Mouse (Mus musculus) liver, embryonic 15.5 days (tissue): ENCODE results near the gene Esrrg. TPM values are rescaled to one million over a fixed set of nuclear protein-coding genes. Genes with fewer than 3 reads are reported as not detected.

Source experiments
- ATAC-seq: fragments of 200-750 bp; cut with Nextera tagmentation; 2 replicates; pipeline ENCODE4 v1.8.0; 2017; ENCODE audit warnings: moderate number of reproducible peaks, mild to moderate bottlenecking, moderate library complexity; ENCODE audit not compliant: insufficient read depth
- H3K27ac ChIP-seq: fragments of 300-500 bp; sonication (generic); replicated peaks from 2 replicates; pipeline ENCODE4 v1.5.1; 2015; ENCODE audit warnings: mild to moderate bottlenecking, inconsistent platforms
- H3K27me3 ChIP-seq: fragments of 300-500 bp; sonication (generic); 2 replicates; pipeline ENCODE4 v1.6.1; 2015; ENCODE audit warnings: mild to moderate bottlenecking, inconsistent platforms
- H3K36me3 ChIP-seq: fragments of 300-500 bp; sonication (generic); replicated peaks from 2 replicates; pipeline ENCODE4 v1.6.1; 2015; ENCODE audit warnings: moderate library complexity, mild to moderate bottlenecking, inconsistent platforms
- H3K4me1 ChIP-seq: fragments of 300-500 bp; sonication (generic); replicated peaks from 2 replicates; pipeline ENCODE4 v1.6.1; 2015; ENCODE audit warnings: inconsistent platforms
- H3K4me2 ChIP-seq: fragments of 300-500 bp; sonication (generic); 2 replicates; pipeline ENCODE4 v1.6.1; 2015; ENCODE audit warnings: moderate library complexity, mild to moderate bottlenecking, inconsistent platforms
- H3K4me3 ChIP-seq: fragments of 300-500 bp; sonication (generic); replicated peaks from 2 replicates; pipeline ENCODE4 v1.5.1; 2015; ENCODE audit warnings: mild to moderate bottlenecking, inconsistent platforms
- H3K9ac ChIP-seq: fragments of 300-500 bp; sonication (generic); 2 replicates; pipeline ENCODE4 v1.6.1; 2015; ENCODE audit warnings: moderate library complexity, mild to moderate bottlenecking, inconsistent platforms
- H3K9me3 ChIP-seq: fragments of 300-500 bp; sonication (generic); replicated peaks from 2 replicates; pipeline ENCODE4 v1.6.1; 2016; ENCODE audit warnings: inconsistent platforms
- WGBS: fragments of 180-500 bp; shearing (Covaris S2); methylation state at CpG from one replicate; pipeline ENCODE4 v1.1.7; 2015; ENCODE audit warnings: mixed read lengths; ENCODE audit not compliant: insufficient replicate concordance; 5-methylcytosine and 5-hydroxymethylcytosine counted together
- polyA plus RNA-seq: library from polyadenylated mRNA; unstranded; fragments of >200 nt; fragmentation: Nextera tagmentation; extraction: Ambion mirVana; gene quantifications from 2 replicates; pipeline ENCODE4 v1.2.1, GENCODE M21; 2015

Gene Esrrg
- polyA plus RNA-seq, 1 experiment from 2014 or later = 0.22 TPM

DNA sequence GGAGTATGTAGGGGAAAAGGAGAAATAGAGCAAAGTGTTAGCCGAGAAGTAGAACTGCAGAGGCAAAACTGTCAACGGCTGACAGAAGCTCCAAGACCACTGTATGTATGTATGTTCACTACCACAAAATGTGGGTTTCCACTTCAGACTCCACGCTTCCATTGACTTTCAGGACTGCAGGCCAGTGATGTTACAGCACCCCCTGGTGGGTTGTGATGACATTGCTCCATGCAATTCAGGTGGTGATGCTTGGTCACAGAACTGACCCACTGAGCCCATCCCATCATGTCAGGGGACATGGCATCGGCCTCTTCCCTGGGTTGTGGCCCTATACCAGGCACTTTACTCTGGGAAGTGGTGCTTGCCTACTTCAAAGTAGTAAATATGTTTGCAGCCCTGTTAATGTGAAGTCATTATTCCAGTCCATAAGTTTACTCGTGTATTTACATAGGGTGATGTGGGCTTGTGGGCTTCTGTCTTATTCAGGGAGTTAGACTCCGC, 517.0 kb downstream of the Esrrg start:
- no peaks in the 10 kb centered on the region for H3K27me3 ChIP-seq
- 64% methylated on average over 6 of the region's 6 CpGs for WGBS
- ATAC-seq = no peak
- H3K27ac ChIP-seq = no peak overlapping the region
- H3K4me1 ChIP-seq = no peaks in the 10 kb centered on the region
- no peaks in the 10 kb centered on the region for H3K9me3 ChIP-seq
- no peak overlapping the region for H3K4me2 ChIP-seq
- no peaks in the 10 kb centered on the region for H3K36me3 ChIP-seq
- no peak overlapping the region for H3K4me3 ChIP-seq
- no peak overlapping the region for H3K9ac ChIP-seq

DNA sequence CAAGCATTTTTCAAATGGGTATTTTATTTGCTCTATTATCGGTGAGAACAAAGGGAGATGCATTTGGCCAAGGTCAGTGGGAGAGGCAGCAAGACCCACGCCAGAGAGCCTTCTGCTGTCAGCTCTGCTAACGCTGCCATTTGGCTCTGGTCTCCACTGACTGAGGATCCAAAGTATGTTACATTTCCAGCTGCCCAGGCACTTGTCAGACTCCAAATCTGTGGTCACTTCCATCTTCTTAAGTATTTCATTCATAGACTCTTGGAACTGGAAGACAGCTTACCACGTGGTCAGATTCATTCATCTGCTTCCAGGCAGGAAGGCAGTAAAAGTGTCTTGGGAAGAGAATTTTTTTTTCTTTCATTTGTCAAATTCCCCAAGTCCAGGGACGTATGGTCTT, 527.5 kb downstream of the Esrrg start:
- no peak overlapping the region for H3K27ac ChIP-seq
- WGBS = 46% methylated on average over 5 of the region's 5 CpGs
- H3K36me3 ChIP-seq = no peaks in the 10 kb centered on the region
- ATAC-seq = no peak
- no peaks in the 10 kb centered on the region for H3K27me3 ChIP-seq
- H3K9ac ChIP-seq = no peak overlapping the region
- H3K4me1 ChIP-seq = no peaks in the 10 kb centered on the region
- H3K9me3 ChIP-seq = no peaks in the 10 kb centered on the region
- no peak overlapping the region for H3K4me2 ChIP-seq
- no peak overlapping the region for H3K4me3 ChIP-seq

DNA sequence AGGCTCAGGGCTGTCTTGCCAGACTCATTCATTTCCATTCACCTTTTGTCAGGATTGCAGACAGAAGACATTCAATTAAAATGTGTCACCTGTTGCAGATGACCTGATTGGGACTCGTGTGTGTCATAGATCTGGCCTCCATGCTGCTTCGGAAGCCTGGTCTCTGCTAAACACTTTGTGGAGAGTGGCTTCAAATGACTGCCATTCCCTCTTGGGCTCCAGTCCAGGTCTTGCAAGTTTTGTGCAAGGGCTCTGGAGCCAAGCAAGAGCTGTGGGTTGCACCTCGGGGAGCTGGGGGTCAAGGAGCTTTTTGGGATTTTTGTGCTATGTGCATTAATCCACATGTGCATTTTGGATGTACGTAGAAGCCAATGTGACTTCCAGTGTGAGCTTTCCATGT, 530.9 kb downstream of the Esrrg start:
- no peaks in the 10 kb centered on the region for H3K9me3 ChIP-seq
- no peak overlapping the region for H3K4me2 ChIP-seq
- H3K27ac ChIP-seq = no peak overlapping the region
- H3K36me3 ChIP-seq = no peaks in the 10 kb centered on the region
- no peaks in the 10 kb centered on the region for H3K4me1 ChIP-seq
- ATAC-seq = no peak
- H3K4me3 ChIP-seq = no peak overlapping the region
- 55% methylated on average over 4 of the region's 4 CpGs for WGBS
- no peaks in the 10 kb centered on the region for H3K27me3 ChIP-seq
- H3K9ac ChIP-seq = no peak overlapping the region

DNA sequence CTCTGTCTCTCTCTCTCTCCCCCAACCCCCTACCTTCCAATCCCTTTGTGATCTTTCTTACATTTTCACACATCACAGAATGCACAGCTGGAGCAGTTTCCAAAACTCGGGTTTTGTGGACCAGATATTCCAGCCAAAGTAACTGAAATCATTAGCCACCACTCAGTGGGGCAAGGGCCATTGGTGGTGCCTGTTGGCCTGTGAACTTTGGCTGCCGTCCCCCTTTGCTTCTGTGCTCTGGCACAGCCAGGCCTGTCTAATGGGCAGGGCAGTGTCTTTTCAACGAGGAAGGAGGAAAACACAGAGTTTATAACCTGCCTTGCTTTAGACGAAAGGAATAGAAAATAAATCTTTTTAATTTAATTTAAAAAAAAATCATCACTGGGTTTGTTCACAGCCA, 531.6 kb downstream of the Esrrg start:
- 46% methylated on average over 4 of the region's 4 CpGs for WGBS

DNA sequence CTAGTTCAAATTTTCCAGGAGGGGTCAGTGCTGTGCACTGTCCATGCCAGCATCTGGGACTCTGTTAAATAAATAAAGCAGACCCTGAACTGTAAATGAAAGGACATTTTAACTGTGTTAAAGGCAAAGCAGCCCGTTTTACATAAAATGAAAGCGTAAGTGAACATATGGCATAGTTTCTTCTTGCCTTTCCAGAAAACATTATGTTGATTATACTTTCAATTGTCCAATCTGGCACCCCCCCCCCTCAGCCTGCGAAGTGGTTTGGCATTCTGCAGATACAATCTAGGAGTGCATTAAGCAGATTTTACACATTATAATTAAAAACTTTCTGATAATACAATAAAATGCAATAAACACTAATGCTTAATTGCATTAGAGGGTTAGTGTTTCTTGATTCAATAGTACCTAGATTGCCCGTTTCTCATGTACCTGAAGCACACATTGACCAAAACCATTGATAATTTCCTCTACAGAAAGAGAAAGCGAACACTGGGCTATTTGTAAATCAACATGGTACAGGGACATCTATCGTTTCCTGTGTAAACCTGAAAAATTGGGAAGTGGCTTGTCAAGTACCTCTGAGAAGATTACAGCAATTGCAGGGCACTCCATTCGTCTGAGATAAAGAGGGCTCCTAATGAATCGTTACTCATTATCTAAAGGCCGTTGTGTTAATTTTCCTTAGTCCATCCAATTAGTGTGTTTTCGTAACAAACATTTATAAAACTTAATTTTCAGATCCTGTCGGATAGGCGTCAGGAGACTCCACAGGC, 539.0 kb downstream of the Esrrg start:
- H3K9me3 ChIP-seq = no peaks in the 10 kb centered on the region
- no peak overlapping the region for H3K9ac ChIP-seq
- H3K27ac ChIP-seq = no peak overlapping the region
- no peak for ATAC-seq
- no peaks in the 10 kb centered on the region for H3K27me3 ChIP-seq
- no peaks in the 10 kb centered on the region for H3K4me1 ChIP-seq
- 43% methylated on average over 12 of the region's 12 CpGs for WGBS
- H3K4me2 ChIP-seq = no peak overlapping the region
- H3K4me3 ChIP-seq = no peak overlapping the region
- no peaks in the 10 kb centered on the region for H3K36me3 ChIP-seq

More for the DNA sequence above, 531.6 kb downstream of the Esrrg start:
- Histone ChIP-seq H3K27me3 (no peaks in the 10 kb centered on the region), H3K4me2 (no peak overlapping the region), H3K4me3 (no peak overlapping the region), H3K4me1 (no peaks in the 10 kb centered on the region), H3K9me3 (no peaks in the 10 kb centered on the region), H3K36me3 (no peaks in the 10 kb centered on the region), H3K9ac (no peak overlapping the region), H3K27ac (no peak overlapping the region)
- ATAC-seq = no peak

DNA sequence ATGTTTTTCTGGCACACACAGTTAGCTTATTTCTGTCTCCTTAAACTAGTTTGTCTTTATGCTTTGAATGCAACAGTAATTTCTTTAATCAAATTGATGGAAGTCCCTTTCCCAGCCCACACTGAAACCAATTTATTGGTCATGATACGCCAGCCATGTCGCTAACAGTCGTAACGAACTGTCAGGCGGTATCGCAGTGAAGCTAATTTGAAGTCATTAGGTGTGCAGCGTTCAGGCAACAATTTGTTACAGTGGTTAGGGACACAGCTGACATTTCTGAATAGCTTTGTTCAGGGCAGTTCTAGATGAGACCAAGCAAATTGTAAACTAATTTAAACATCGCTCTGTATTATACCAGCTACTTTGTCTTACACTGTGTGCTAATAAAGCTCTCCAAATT, 542.5 kb downstream of the Esrrg start:
- Histone ChIP-seq H3K4me3 (no peak overlapping the region), H3K36me3 (no peaks in the 10 kb centered on the region), H3K4me2 (no peak overlapping the region), H3K27me3 (no peaks in the 10 kb centered on the region), H3K4me1 (0 out of 2 replicates have a peak, but pooled peaks cover 4% of the 10 kb centered on the region), H3K9me3 (no peaks in the 10 kb centered on the region), H3K27ac (no peak overlapping the region), H3K9ac (no peak overlapping the region)
- WGBS = 85% methylated on average over 8 of the region's 8 CpGs
- ATAC-seq = no peak

DNA sequence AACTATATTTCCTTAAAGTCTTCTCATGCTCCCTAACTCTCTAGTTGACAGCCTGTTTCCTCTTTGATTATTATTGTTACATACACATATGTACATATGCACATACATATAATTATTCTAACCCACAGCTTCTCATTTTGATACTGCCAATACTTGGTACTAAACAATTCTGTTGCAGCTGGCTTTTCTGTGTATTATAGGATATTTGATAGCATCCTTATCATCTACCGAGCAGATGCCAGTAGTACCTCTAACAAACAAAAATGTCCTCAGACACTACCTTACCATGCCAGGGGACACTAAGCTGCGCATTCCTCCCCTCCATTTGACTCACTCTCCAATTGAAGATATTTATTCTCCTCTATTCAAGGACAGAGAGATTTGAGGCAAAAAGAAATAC, 543.4 kb downstream of the Esrrg start:
- 66% methylated on average over 2 of the region's 2 CpGs for WGBS

DNA sequence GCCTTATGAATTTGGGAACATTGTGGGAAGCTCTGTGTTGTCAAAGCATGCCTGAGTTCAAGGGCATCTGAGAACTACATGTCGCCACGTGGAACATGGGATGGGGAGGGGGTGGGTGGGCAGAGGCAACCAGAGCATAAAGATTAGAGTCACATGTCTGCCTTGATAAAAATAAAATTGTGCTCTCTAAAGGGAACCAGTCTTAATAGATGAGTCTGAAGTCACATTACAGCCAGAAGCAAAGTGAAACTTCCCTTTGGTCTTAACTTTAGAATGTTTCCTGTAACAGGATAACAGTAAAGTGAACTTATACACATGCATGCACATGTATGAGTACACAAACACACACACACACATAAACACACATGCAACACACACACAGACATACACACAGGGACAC, 545.1 kb downstream of the Esrrg start:
- no peak overlapping the region for H3K4me2 ChIP-seq

More for the DNA sequence above, 543.4 kb downstream of the Esrrg start:
- H3K4me2 ChIP-seq = no peak overlapping the region
- H3K27ac ChIP-seq = no peak overlapping the region
- H3K4me3 ChIP-seq = no peak overlapping the region
- 0 out of 2 replicates have a peak, but pooled peaks cover 4% of the 10 kb centered on the region for H3K4me1 ChIP-seq
- H3K9ac ChIP-seq = no peak overlapping the region
- H3K36me3 ChIP-seq = no peaks in the 10 kb centered on the region
- H3K27me3 ChIP-seq = no peaks in the 10 kb centered on the region
- H3K9me3 ChIP-seq = no peaks in the 10 kb centered on the region
- ATAC-seq = no peak

DNA sequence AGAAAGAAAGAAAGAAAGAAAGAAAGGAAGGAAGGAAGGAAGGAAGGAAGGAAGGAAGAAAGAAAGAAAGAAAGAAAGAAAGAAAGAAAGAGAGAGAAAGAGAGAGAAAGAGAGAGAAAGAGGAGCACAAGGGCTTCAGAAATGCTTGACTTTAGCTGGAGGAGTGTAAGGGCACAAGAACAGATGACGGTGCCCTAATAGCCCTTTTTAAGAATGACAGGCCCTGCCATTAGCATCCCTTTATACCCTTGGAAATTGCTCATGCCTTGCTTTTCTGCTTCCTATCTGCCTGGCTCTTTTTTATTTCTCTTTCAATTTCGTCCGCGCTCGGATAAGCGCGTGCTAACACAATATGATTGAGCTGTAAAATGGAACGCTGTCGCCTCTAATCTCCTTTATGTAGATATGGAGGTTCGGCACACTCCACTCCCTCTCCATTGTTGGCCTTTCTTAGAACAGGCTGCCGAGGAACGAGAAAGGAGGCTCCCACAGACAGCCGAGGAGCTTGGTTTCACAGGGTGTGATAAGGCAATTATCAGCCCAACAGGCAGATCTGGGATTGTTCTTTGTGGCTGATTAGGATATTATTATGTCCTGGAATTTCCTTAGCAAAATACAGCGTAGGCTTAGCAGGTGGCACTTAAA, 546.0 kb downstream of the Esrrg start:
- no peaks in the 10 kb centered on the region for H3K36me3 ChIP-seq
- peak overlapping the region; percentile 27; the same call in 1 of the 2 replicates for H3K4me2 ChIP-seq
- H3K9ac ChIP-seq = no peak overlapping the region
- no peaks in the 10 kb centered on the region for H3K9me3 ChIP-seq
- H3K4me3 ChIP-seq = no peak overlapping the region
- WGBS = 50% methylated on average over 14 of the region's 14 CpGs
- ATAC-seq = no peak
- no peak overlapping the region for H3K27ac ChIP-seq
- no peaks in the 10 kb centered on the region for H3K27me3 ChIP-seq
- H3K4me1 ChIP-seq = 0 out of 2 replicates have a peak, but pooled peaks cover 4% of the 10 kb centered on the region

More for the DNA sequence above, 545.1 kb downstream of the Esrrg start:
- Histone ChIP-seq H3K4me3 (no peak overlapping the region), H3K4me1 (0 out of 2 replicates have a peak, but pooled peaks cover 4% of the 10 kb centered on the region), H3K9me3 (no peaks in the 10 kb centered on the region), H3K36me3 (no peaks in the 10 kb centered on the region), H3K27ac (no peak overlapping the region), H3K9ac (no peak overlapping the region), H3K27me3 (no peaks in the 10 kb centered on the region)
- ATAC-seq = no peak
- 48% methylated on average over 2 of the region's 2 CpGs for WGBS

DNA sequence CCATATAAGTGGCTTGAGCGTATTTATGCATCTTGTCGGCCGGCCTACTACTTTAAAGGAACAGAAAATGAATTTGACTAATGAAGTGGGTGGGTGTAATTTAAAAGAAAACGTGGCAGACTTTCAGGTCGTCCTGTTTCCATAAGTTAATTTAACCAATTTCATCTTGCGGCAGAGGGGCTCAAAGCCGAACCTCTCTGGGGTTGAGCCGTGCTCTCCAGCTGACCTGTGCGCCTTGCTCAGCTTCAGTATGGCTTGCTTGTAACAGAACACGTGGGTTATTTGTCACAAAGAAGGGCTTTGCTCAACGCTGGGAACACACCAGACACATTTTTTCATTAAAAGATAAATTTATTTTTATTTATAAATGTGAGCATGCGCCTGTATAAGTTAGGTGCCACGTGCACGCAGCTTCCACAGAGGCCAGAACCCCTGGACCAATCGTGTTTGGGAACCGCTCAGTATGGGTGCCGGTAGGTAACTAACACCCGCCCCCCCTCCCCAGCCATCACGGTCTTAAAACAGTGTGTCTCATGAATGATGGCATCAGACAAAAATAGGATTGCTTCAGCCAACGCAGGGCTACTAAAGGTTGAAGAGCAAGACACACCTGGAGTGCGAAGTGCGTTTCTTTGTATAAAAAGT, 546.7 kb downstream of the Esrrg start:
- Histone ChIP-seq H3K27ac (no peak overlapping the region), H3K4me2 (0 out of 2 replicates have a peak overlapping the region, but pooled peaks have one; percentile 27), H3K4me3 (no peak overlapping the region), H3K4me1 (0 out of 2 replicates have a peak, but pooled peaks cover 4% of the 10 kb centered on the region), H3K9ac (no peak overlapping the region), H3K27me3 (no peaks in the 10 kb centered on the region), H3K9me3 (no peaks in the 10 kb centered on the region), H3K36me3 (no peaks in the 10 kb centered on the region)
- no peak for ATAC-seq
- WGBS = 75% methylated on average over 22 of the region's 22 CpGs

DNA sequence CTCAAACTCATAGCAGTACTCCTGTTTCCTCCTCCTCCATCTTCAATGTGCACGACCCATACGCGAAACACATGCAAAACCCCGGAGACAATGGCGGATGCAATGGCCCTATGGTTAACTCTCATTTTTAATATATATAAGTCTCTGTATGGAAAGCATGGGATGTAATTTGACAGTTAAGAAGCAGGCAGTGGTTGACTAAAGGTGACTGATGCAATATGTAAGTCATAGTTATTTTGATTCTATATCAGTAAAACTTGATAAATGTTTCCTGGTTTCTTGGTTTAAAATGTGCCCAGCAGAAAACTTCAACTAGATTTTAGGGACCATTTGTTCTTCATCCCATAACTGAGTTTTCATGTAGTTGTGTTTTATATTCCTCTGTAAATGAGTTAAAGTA, 547.9 kb downstream of the Esrrg start:
- H3K27ac ChIP-seq = no peak overlapping the region
- H3K27me3 ChIP-seq = no peaks in the 10 kb centered on the region
- H3K4me3 ChIP-seq = no peak overlapping the region
- H3K36me3 ChIP-seq = no peaks in the 10 kb centered on the region
- no peak overlapping the region for H3K9ac ChIP-seq
- ATAC-seq = no peak
- WGBS = 74% methylated on average over 5 of the region's 5 CpGs
- H3K4me1 ChIP-seq = 0 out of 2 replicates have a peak, but pooled peaks cover 4% of the 10 kb centered on the region
- no peaks in the 10 kb centered on the region for H3K9me3 ChIP-seq
- H3K4me2 ChIP-seq = no peak overlapping the region
